Mouse (Mus musculus): Measurements from ENCODE around the gene Itga7. TPM values are rescaled to one million over a fixed set of nuclear protein-coding genes. Genes with fewer than 3 reads are reported as not detected.

Itga7 gene
- total and polyA plus RNA-seq, 3 experiments = 0.04 to 0.14 TPM; not detected in 1

DNA sequence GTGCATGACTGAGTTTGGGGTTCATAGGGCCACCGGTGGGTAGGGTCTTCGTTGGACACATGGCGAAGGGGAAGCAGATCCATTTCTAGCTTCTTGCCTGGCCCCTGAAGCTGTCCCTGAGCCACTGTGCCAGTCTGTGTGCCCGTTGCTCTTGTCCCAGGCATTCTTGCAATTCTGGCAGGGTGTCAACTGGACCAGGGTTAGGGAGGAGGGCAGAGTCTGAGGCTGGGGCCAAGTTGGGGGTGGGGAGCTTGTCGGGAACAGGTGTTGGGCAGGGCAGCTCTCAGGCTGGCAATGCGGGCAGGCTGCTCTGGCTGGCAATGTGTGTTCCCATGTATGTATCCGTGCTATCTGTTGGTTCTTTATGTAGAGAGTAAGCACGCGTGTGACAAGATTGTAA lies 4.8 kb downstream of the Itga7 start:
- TF ChIP-seq SMC3 (IDR thresholded peaks at IDR 0.05; ENCODE audit: low read depth, low read length) (no peak), TBP (IDR thresholded peaks at IDR 0.05; ENCODE audit: low read depth, low read length) (no peak), POLR2AphosphoS5 (IDR thresholded peaks at IDR 0.05; ENCODE audit: borderline replicate concordance, low read depth, low read length) (no peak)
- H3K79me2 ChIP-seq (ENCODE audit: control insufficient read depth, insufficient read depth, low read length, poor library complexity) = no peaks in the 10 kb centered on the region
- H3K27me3 ChIP-seq (ENCODE audit: control insufficient read depth in 1 of 2, insufficient read depth in 2 of 2, low read length in 2 of 2) = peaks cover 0 to 5% of the 10 kb centered on the region in 2 experiments; a peak in 2 of 4 replicates
- no peak overlapping the region for H3K27ac ChIP-seq (ENCODE audit: control insufficient read depth, low read depth, low read length)
- H3K4me3 ChIP-seq (ENCODE audit: control insufficient read depth in 1 of 2, insufficient read depth in 1 of 2, low read depth in 2 of 2, low read length in 2 of 2) = no peak overlapping the region
- no peak overlapping the region for H3K9ac ChIP-seq (ENCODE audit: control insufficient read depth, low read depth, low read length, poor library complexity, severe bottlenecking)
- DNase-seq (ENCODE audit: low read depth, low spot score) = no peak
- no peaks in the 10 kb centered on the region for H3K4me1 ChIP-seq (ENCODE audit: control insufficient read depth in 1 of 2, insufficient read depth in 2 of 2, low read length in 2 of 2)
- H3K36me3 ChIP-seq (ENCODE audit: control insufficient read depth in 1 of 2, insufficient read depth in 2 of 2, low read length in 2 of 2) = no peaks in the 10 kb centered on the region
- H3K9me3 ChIP-seq (replicated peaks; ENCODE audit: insufficient read depth, low read length) = no peaks in the 10 kb centered on the region

DNA sequence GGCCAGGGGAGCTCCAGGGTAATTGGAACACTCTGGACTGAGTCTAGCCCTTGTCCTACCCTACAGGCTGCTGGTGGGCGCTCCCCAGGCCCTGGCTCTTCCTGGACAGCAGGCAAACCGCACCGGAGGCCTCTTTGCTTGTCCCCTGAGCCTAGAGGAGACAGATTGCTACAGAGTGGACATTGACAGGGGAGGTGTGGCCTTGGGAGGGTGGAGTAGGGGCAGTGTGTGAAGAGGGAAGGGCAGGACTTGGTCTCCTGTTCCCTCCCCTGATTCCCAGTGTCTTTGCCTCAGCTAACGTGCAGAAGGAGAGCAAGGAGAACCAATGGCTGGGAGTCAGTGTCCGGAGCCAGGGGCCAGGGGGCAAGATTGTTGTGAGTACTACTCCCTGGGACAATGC lies 5.4 kb downstream of the Itga7 start:
- H3K27ac ChIP-seq (ENCODE audit: control insufficient read depth, low read depth, low read length) = no peak overlapping the region
- H3K4me3 ChIP-seq (ENCODE audit: control insufficient read depth in 1 of 2, insufficient read depth in 1 of 2, low read depth in 2 of 2, low read length in 2 of 2) = no peak overlapping the region
- no peaks in the 10 kb centered on the region for H3K36me3 ChIP-seq (ENCODE audit: control insufficient read depth in 1 of 2, insufficient read depth in 2 of 2, low read length in 2 of 2)
- TF ChIP-seq POLR2A (IDR thresholded peaks at IDR 0.05; ENCODE audit: control insufficient read depth in 1 of 2, insufficient read depth in 1 of 2, low read depth in 1 of 2, low read length in 2 of 2, poor library complexity in 1 of 2) (no peak), ZMIZ1 (IDR thresholded peaks at IDR 0.05; ENCODE audit: low read depth, low read length) (no peak), ZKSCAN1 (IDR thresholded peaks at IDR 0.05; ENCODE audit: low read depth, low read length) (no peak), MYC (IDR thresholded peaks at IDR 0.05; ENCODE audit: low read depth, low read length) (no peak), CHD2 (IDR thresholded peaks at IDR 0.05; ENCODE audit: low read length) (no peak), USF2 (IDR thresholded peaks at IDR 0.05; ENCODE audit: borderline replicate concordance in 1 of 2, insufficient read depth in 1 of 2, low read depth in 1 of 2, low read length in 2 of 2) (no peak), SMC3 (IDR thresholded peaks at IDR 0.05; ENCODE audit: low read depth, low read length) (no peak), UBTF (IDR thresholded peaks at IDR 0.05; ENCODE audit: borderline replicate concordance, insufficient read depth, low read depth, low read length) (no peak)
- peaks cover 0 to 5% of the 10 kb centered on the region in 2 experiments; a peak in 2 of 4 replicates for H3K27me3 ChIP-seq (ENCODE audit: control insufficient read depth in 1 of 2, insufficient read depth in 2 of 2, low read length in 2 of 2)
- H3K9ac ChIP-seq (ENCODE audit: control insufficient read depth, low read depth, low read length, poor library complexity, severe bottlenecking) = no peak overlapping the region
- DNase-seq (ENCODE audit: low read depth, low spot score) = no peak
- no peaks in the 10 kb centered on the region for H3K4me1 ChIP-seq (ENCODE audit: control insufficient read depth in 1 of 2, insufficient read depth in 2 of 2, low read length in 2 of 2)
- H3K9me3 ChIP-seq (replicated peaks; ENCODE audit: insufficient read depth, low read length) = no peaks in the 10 kb centered on the region
- H3K79me2 ChIP-seq (ENCODE audit: control insufficient read depth, insufficient read depth, low read length, poor library complexity) = no peaks in the 10 kb centered on the region

DNA sequence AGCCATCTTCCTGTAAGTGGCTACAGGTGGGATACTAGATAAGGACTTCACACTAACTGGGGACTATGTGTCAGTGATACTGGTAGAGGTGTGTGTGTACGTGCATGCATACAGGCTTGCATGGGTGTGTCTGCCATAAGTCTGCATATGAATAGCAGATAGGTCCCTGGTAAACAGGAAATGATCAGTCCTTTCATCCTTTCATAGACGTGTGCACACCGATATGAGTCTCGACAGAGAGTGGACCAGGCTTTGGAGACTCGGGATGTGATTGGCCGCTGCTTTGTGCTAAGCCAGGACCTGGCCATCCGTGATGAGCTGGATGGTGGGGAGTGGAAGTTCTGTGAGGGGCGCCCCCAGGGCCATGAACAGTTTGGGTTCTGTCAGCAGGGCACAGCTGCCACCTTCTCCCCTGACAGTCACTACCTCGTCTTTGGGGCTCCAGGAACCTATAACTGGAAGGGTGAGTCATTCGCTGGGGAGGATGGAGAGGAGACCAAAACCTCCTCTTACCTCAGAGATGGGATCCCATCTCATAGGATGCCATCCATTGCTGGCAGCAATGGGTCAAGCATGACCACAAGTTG lies 7.0 kb downstream of the Itga7 start:
- no peak overlapping the region for H3K9ac ChIP-seq (ENCODE audit: control insufficient read depth, low read depth, low read length, poor library complexity, severe bottlenecking)
- H3K27ac ChIP-seq (ENCODE audit: control insufficient read depth, low read depth, low read length) = no peak overlapping the region
- H3K9me3 ChIP-seq (replicated peaks; ENCODE audit: insufficient read depth, low read length) = no peaks in the 10 kb centered on the region
- H3K27me3 ChIP-seq (ENCODE audit: control insufficient read depth in 1 of 2, insufficient read depth in 2 of 2, low read length in 2 of 2) = peaks cover 0 to 3% of the 10 kb centered on the region in 2 experiments; a peak in 1 of 4 replicates
- H3K4me3 ChIP-seq (ENCODE audit: control insufficient read depth in 1 of 2, insufficient read depth in 1 of 2, low read depth in 2 of 2, low read length in 2 of 2) = no peak overlapping the region
- H3K4me1 ChIP-seq (ENCODE audit: control insufficient read depth in 1 of 2, insufficient read depth in 2 of 2, low read length in 2 of 2) = no peaks in the 10 kb centered on the region
- no peaks in the 10 kb centered on the region for H3K36me3 ChIP-seq (ENCODE audit: control insufficient read depth in 1 of 2, insufficient read depth in 2 of 2, low read length in 2 of 2)
- no peaks in the 10 kb centered on the region for H3K79me2 ChIP-seq (ENCODE audit: control insufficient read depth, insufficient read depth, low read length, poor library complexity)
- DNase-seq (ENCODE audit: low read depth, low spot score) = no peak
- TF ChIP-seq MYB (IDR thresholded peaks at IDR 0.05; ENCODE audit: low read depth, low read length) = no peak
- TF ChIP-seq CHD1 (IDR thresholded peaks at IDR 0.05; ENCODE audit: low read depth, low read length) = no peak
- TF ChIP-seq EP300 (IDR thresholded peaks at IDR 0.05; ENCODE audit: low read depth in 1 of 2, low read length in 2 of 2) = no peak
- TF ChIP-seq POLR2A (IDR thresholded peaks at IDR 0.05; ENCODE audit: control insufficient read depth in 1 of 2, insufficient read depth in 1 of 2, low read depth in 1 of 2, low read length in 2 of 2, poor library complexity in 1 of 2) = no peak
- TF ChIP-seq JUND (IDR thresholded peaks at IDR 0.05; ENCODE audit: low read depth, low read length) = no peak
- no peak for TF ChIP-seq CTCF (IDR thresholded peaks at IDR 0.05 in 2 of 3, conservative IDR thresholded peaks at IDR 0.05 in 1 of 3; ENCODE audit: control insufficient read depth in 1 of 3, insufficient read depth in 1 of 3, low read depth in 2 of 3, low read length in 3 of 3, poor library complexity in 1 of 3, severe bottlenecking in 1 of 3)
- no peak for TF ChIP-seq HCFC1 (IDR thresholded peaks at IDR 0.05; ENCODE audit: low read depth, low read length)
- no peak for TF ChIP-seq MAX (IDR thresholded peaks at IDR 0.05; ENCODE audit: low read length)
- no peak for TF ChIP-seq ZKSCAN1 (IDR thresholded peaks at IDR 0.05; ENCODE audit: low read depth, low read length)
- TF ChIP-seq GATA1 (IDR thresholded peaks at IDR 0.05; ENCODE audit: low read depth, low read length) = no peak
- no peak for TF ChIP-seq USF1 (IDR thresholded peaks at IDR 0.05; ENCODE audit: low read depth, low read length)
- no peak for TF ChIP-seq RAD21 (IDR thresholded peaks at IDR 0.05; ENCODE audit: low read depth, low read length)
- TF ChIP-seq UBTF (IDR thresholded peaks at IDR 0.05; ENCODE audit: borderline replicate concordance, insufficient read depth, low read depth, low read length) = no peak
- no peak for TF ChIP-seq POLR2AphosphoS5 (IDR thresholded peaks at IDR 0.05; ENCODE audit: borderline replicate concordance, low read depth, low read length)
- TF ChIP-seq SMC3 (IDR thresholded peaks at IDR 0.05; ENCODE audit: low read depth, low read length) = no peak
- no peak for TF ChIP-seq NRF1 (IDR thresholded peaks at IDR 0.05; ENCODE audit: insufficient read depth, low read depth, low read length, poor library complexity, severe bottlenecking)
- no peak for TF ChIP-seq MXI1 (IDR thresholded peaks at IDR 0.05; ENCODE audit: low read depth, low read length)
- TF ChIP-seq GABPA (IDR thresholded peaks at IDR 0.05; ENCODE audit: low read depth, low read length) = no peak
